Mouse (Mus musculus): ENCODE measurements around the gene Gpr18.

DNA sequence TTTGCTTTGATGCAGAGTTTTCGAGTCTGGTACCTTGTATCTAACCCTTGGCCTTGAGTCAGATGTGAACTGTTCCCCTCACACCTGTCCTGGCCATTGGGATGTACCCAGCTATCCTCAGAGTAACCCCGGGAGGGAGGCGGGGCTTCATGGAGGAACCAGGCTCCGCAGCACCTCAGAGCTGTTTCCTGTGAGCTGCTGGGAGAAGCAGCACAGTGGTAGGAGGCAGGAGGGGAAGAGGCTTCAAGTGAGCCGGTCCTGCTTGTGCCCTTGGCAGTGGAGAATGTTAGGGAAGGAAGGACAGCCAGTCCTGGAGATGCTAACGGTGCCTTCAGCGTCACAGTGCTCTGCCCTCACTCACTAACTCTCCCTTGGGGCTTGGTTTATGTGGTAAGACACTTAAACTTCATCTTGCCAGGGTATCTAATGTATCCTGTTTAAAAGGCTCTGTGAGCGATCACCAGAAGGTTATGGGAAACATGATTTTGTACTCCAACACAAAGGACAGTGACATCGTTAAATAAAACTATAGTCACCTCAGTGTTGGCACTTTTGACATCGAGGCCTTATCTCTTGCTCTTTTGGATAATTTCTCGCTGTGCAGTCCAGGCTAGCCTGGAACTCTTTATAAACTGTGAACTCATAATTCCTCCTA is 22.1 kb upstream of the Gpr18 start:
- no peak for TF ChIP-seq PAX5 (IDR thresholded peaks at IDR 0.05; ENCODE audit: low read length)
- no peak for TF ChIP-seq MAX (IDR thresholded peaks at IDR 0.05; ENCODE audit: low read length)
- peak; percentile 24 for TF ChIP-seq EP300 (IDR thresholded peaks at IDR 0.05; ENCODE audit: low read length)
